Mouse (Mus musculus) spleen, adult 2 months (tissue): ENCODE measurements around the gene Gm17654. TPM values are rescaled to one million over a fixed set of nuclear protein-coding genes. Genes with fewer than 3 reads are reported as not detected.

Source experiments
- polyA plus RNA-seq: library from polyadenylated mRNA; depleted of rRNA; stranded (reverse); fragments of >200 nt; gene quantifications from 2 replicates; pipeline ENCODE4 v1.2.3, GENCODE M21; 2012; rRNA removed

Gm17654 gene
- polyA plus RNA-seq, 1 experiment = not detected

Other genes starting within 250 kb of the Gm17654 start
- gene 1700001F09Rik, start 231.3 kb downstream of the Gm17654 start, polyA plus RNA-seq = not detected in 2 replicates
- gene Gm8138, start 162.8 kb downstream of the Gm17654 start, polyA plus RNA-seq = not detected in 2 replicates
- not detected in 2 replicates for gene Gm5799, start 35.6 kb downstream of the Gm17654 start, polyA plus RNA-seq
- not detected in 2 replicates for gene Gm10375, start 28.9 kb upstream of the Gm17654 start, polyA plus RNA-seq
- not detected in 2 replicates for gene Gm8165, start 98.1 kb upstream of the Gm17654 start, polyA plus RNA-seq
- gene Gm7324, start 118.7 kb upstream of the Gm17654 start, polyA plus RNA-seq = 0.26 TPM in 1 of 2 replicates, not detected in the other
- not detected in 2 replicates for gene Gm16506, start 148.3 kb upstream of the Gm17654 start, polyA plus RNA-seq
- gene Gm6526, start 168.7 kb upstream of the Gm17654 start, polyA plus RNA-seq = not detected in 2 replicates
- 0.11 and 0.18 TPM in 2 replicates for gene Gm8180, start 205.6 kb upstream of the Gm17654 start, polyA plus RNA-seq